13 mouse cellular contexts compared by ENCODE assay signal in genomic region chr17:44522906-44523305, GRCm38 (mm10).
A peak's percentile ranks its signal among the peaks of the same experiment; 100 is the strongest.
DNase-seq lines count a peak whose midpoint lies in the region; ATAC-seq and TF ChIP-seq lines count a peak whose summit lies in the region.
"Had no signal": no experiment of that assay in that cellular context is flagged by ENCODE, and none has a peak within 500 bp of the region (broad histone marks: within the 10 kb centered on the region; RNA-seq: fewer than 3 reads in every experiment).

No protein-coding gene starts in this region.

- TF ChIP-seq CTCF in lung, embryonic 14.5 days (IDR thresholded peaks at IDR 0.05; ENCODE audit: low read depth): no peak
- TF ChIP-seq CTCF in intestine, postnatal 0 days (IDR thresholded peaks at IDR 0.05; ENCODE audit: low read depth): no peak

- peaks cover 4% of the 10 kb centered on the region; the same call in 1 of the 2 replicates for H3K9me3 ChIP-seq in heart, embryonic 12.5 days (replicated peaks)
- H3K9me3 ChIP-seq in lung, embryonic 14.5 days (ENCODE audit: low read depth, low read length): no peaks in the 10 kb centered on the region
- H3K9me3 ChIP-seq in intestine, postnatal 0 days (ENCODE audit: control insufficient read depth): no peaks in the 10 kb centered on the region
- H3K9me3 ChIP-seq: hindbrain, embryonic 13.5 days had no signal

- peak; percentile 14 to 29 for DNase-seq in heart, postnatal 10 days
- peak; percentile 34 for DNase-seq in lung, embryonic 14.5 days
- no peak for DNase-seq in lung, postnatal 4 days
- DNase-seq in adrenal gland, postnatal 10 days: peak; percentile 69
- DNase-seq in heart, postnatal 4 days: peak; percentile 23
- DNase-seq: liver, postnatal 0 days; right cerebral cortex, adult 18-20 months; thymus, postnatal 25 days had no signal

- WGBS in heart, embryonic 12.5 days: 75% methylated on average over 5 of the region's 5 CpGs
- WGBS in lung, embryonic 14.5 days: 38% methylated on average over 5 of the region's 5 CpGs
- WGBS in intestine, postnatal 0 days: 67% methylated on average over 5 of the region's 5 CpGs

- intact Hi-C loops in heart, postnatal 10 days (cut with DNase I): no loop called here

- no peak overlapping the region for H3K4me2 ChIP-seq in heart, embryonic 12.5 days
- no peak overlapping the region for H3K4me2 ChIP-seq in lung, embryonic 14.5 days
- no peak overlapping the region for H3K4me2 ChIP-seq in intestine, postnatal 0 days (replicated peaks; ENCODE audit: low read depth)
- H3K4me2 ChIP-seq: hindbrain, embryonic 13.5 days had no signal

- H3K4me1 ChIP-seq in heart, embryonic 12.5 days (replicated peaks): no peaks in the 10 kb centered on the region
- H3K4me1 ChIP-seq in lung, embryonic 14.5 days (ENCODE audit: insufficient read depth): no peaks in the 10 kb centered on the region
- H3K4me1 ChIP-seq in intestine, postnatal 0 days (replicated peaks; ENCODE audit: control insufficient read depth, insufficient read depth, low read length): no peaks in the 10 kb centered on the region
- H3K4me1 ChIP-seq: hindbrain, embryonic 13.5 days had no signal

- H3K36me3 ChIP-seq in heart, embryonic 12.5 days: no peaks in the 10 kb centered on the region
- H3K36me3 ChIP-seq in lung, embryonic 14.5 days (ENCODE audit: insufficient read depth): no peaks in the 10 kb centered on the region
- H3K36me3 ChIP-seq in intestine, postnatal 0 days (ENCODE audit: control insufficient read depth, insufficient read depth): no peaks in the 10 kb centered on the region
- H3K36me3 ChIP-seq: hindbrain, embryonic 13.5 days had no signal

- no peak overlapping the region for H3K9ac ChIP-seq in heart, embryonic 12.5 days
- H3K9ac ChIP-seq in lung, embryonic 14.5 days: no peak overlapping the region
- H3K9ac ChIP-seq in intestine, postnatal 0 days (ENCODE audit: low read depth, low read length): no peak overlapping the region
- H3K9ac ChIP-seq: hindbrain, embryonic 13.5 days; liver, postnatal 0 days had no signal

- ATAC-seq in heart, embryonic 12.5 days (ENCODE audit: insufficient number of reproducible peaks, low FRiP score): no peak
- no peak for ATAC-seq in lung, embryonic 14.5 days (ENCODE audit: insufficient read depth)
- ATAC-seq in intestine, postnatal 0 days: no peak
- ATAC-seq: liver, postnatal 0 days had no signal

- H3K27ac ChIP-seq in heart, embryonic 12.5 days (ENCODE audit: poor library complexity, severe bottlenecking): no peak overlapping the region
- H3K27ac ChIP-seq in lung, embryonic 14.5 days (ENCODE audit: low read depth): no peak overlapping the region
- no peak overlapping the region for H3K27ac ChIP-seq in intestine, postnatal 0 days (ENCODE audit: low read depth, low read length)
- H3K27ac ChIP-seq: hindbrain, embryonic 13.5 days; stomach, postnatal 0 days had no signal

- H3K27me3 ChIP-seq in heart, embryonic 12.5 days (replicated peaks): no peaks in the 10 kb centered on the region
- H3K27me3 ChIP-seq in lung, embryonic 14.5 days (ENCODE audit: insufficient read depth, low read length): no peaks in the 10 kb centered on the region
- H3K27me3 ChIP-seq in intestine, postnatal 0 days (replicated peaks; ENCODE audit: control insufficient read depth, insufficient read depth, low read length): no peaks in the 10 kb centered on the region
- H3K27me3 ChIP-seq: CH12.LX; hindbrain, embryonic 13.5 days had no signal

- no peak overlapping the region for H3K4me3 ChIP-seq in heart, embryonic 12.5 days
- no peak overlapping the region for H3K4me3 ChIP-seq in lung, embryonic 14.5 days (ENCODE audit: low read depth, low read length)
- H3K4me3 ChIP-seq in intestine, postnatal 0 days (ENCODE audit: low read depth, low read length): no peak overlapping the region
- H3K4me3 ChIP-seq: hindbrain, embryonic 13.5 days had no signal

Comparison
In these comparisons a context has a peak if more than half of its experiments do, and no peak if none do; other contexts are left out.
1. DNase-seq: peak in heart, postnatal 10 days (2 of 2), lung, embryonic 14.5 days (single experiment), adrenal gland, postnatal 10 days (single experiment) and heart, postnatal 4 days (single experiment); none in lung, postnatal 4 days (0 of 2).